In the genomic region with DNA sequence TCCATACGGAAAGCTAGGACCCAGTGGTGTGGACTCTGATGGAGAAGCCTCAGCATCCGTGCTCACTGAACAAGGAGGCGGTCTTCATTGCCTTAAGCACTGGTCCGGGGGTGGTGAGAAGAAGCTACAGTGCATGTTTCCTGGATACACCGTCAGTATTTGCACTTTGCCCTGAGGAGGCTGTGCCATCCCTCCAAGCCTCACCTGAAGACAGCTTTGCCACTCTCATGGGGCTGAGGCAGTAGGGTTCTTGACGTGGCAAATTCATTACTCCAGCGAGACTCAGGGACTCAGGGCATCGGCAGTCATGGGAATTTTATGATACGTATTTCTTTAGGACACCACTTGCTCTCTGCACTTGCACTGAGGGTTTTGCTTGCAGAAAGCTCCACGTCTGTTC, we compare ENCODE assay signal across 18 mouse cellular contexts.
"Had no signal": no experiment of that assay in that cellular context is flagged by ENCODE, and none has a peak within 500 bp of the region (broad histone marks: within the 10 kb centered on the region; RNA-seq: fewer than 3 reads in every experiment).

No protein-coding gene starts in this region.

- H3K9me3 ChIP-seq: midbrain, embryonic 10.5 days; midbrain, embryonic 12.5 days; neural tube, embryonic 12.5 days had no signal

- DNase-seq: lung, adult 18-20 months; lung, embryonic 14.5 days; lung, postnatal 10 days; lung, postnatal 4 days; midbrain, embryonic 14.5 days; retina, postnatal 1 day; right cerebral cortex, adult 18-20 months; right cerebral cortex, postnatal 25 days; right cerebral cortex, postnatal 4 days; spleen, adult 18-20 months; thymus, adult 18-20 months; thymus, postnatal 14 days; thymus, postnatal 36 days had no signal

- H3K27ac ChIP-seq: midbrain, embryonic 10.5 days; midbrain, embryonic 12.5 days; neural tube, embryonic 12.5 days had no signal

- H3K4me2 ChIP-seq: lung, embryonic 14.5 days; midbrain, embryonic 12.5 days; neural tube, embryonic 12.5 days had no signal

- H3K9ac ChIP-seq: lung, embryonic 14.5 days; midbrain, embryonic 12.5 days; neural tube, embryonic 12.5 days had no signal

- H3K4me1 ChIP-seq: midbrain, embryonic 10.5 days; midbrain, embryonic 12.5 days; neural tube, embryonic 12.5 days had no signal

- H3K36me3 ChIP-seq: midbrain, embryonic 12.5 days; neural tube, embryonic 12.5 days had no signal

- H3K27me3 ChIP-seq: midbrain, embryonic 12.5 days; neural tube, embryonic 12.5 days had no signal

- H3K4me3 ChIP-seq: midbrain, embryonic 10.5 days; midbrain, embryonic 12.5 days; myocyte; neural tube, embryonic 12.5 days had no signal

- ATAC-seq: midbrain, embryonic 16.5 days had no signal
